Mouse (Mus musculus): ENCODE measurements around the gene Fbln2.

The Fbln2 gene

GRCm38 (mm10) chr6:91231000-91231399 is 18.7 kb downstream of the Fbln2 start:
- no peak for DNase-seq (ENCODE audit: low spot score)

- DNase-seq (ENCODE audit: low spot score): no peak
Measured at GRCm38 (mm10) chr6:91231523-91231922, 19.3 kb downstream of the Fbln2 start.

- no peak for DNase-seq (ENCODE audit: low spot score)
Measured at GRCm38 (mm10) chr6:91233011-91233410, 20.8 kb downstream of the Fbln2 start.

DNA sequence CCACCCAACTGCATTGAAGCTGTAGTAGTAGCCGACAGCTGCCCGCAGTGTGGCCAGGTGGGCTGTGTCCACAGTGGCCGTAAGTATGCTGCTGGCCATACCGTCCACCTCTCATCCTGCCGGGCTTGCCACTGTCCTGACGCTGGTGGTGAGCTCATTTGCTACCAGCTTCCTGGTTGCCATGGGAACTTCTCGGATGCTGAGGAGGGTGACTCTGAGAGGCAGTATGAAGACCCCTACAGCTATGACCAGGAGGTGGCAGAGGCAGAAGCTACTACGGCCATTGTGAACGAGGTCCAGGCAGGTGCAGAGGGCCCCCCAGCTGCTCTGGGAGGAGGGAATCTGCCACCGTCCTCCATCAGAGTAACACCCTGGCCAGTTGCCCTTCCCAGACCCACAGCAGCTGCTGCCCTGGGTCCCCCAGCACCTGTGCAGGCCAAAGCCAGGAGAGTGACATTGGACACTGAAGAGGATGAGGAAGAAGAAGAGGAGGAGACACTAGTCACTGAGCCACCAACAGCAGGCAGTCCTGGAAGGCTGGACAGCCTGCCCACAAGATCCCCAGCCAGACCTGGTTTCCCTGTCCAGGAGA is 21.3 kb downstream of the Fbln2 start:
- DNase-seq (ENCODE audit: low spot score): no peak

DNA sequence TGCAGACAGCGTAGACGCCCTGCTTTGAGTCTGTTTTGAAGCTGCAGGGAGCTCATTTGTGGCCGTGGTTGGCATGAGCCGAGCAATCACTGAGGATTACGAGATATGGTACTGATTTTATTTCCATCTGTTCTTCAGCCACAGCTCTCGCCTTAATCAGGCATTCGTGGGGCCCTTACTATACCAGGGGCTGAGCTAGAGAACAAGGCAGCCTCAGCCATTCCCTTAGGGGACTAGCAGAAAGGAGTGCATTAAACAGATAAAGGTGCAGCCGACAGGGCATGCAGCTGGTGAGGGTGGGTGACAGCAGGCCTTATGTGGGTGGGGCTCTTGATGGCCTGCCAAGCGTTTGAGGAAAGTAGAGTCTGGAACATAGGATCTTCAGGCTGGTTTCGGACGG is 23.8 kb downstream of the Fbln2 start:
- no peak for DNase-seq (ENCODE audit: low spot score)

DNA sequence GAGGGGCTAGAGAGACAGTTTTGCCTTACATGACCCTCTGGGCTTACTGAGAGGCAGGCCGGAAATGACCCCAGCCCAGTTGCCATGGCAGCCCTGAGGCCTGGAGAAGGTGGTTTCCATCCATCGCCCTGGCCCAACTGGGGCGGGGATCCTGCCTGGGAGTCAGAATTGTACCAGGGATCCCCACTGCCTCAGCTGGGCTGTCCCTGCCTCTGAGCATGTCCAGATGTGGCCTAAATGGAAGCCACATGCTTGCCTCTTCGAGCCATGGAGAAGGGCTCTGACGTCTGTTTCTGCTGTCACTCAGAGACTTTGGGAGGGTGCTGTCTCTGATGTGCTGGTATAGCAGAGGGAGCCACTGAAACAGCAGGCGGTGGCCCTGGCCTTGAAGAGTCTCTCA is 24.2 kb downstream of the Fbln2 start:
- peak; percentile 36 for DNase-seq (ENCODE audit: low spot score)

DNA sequence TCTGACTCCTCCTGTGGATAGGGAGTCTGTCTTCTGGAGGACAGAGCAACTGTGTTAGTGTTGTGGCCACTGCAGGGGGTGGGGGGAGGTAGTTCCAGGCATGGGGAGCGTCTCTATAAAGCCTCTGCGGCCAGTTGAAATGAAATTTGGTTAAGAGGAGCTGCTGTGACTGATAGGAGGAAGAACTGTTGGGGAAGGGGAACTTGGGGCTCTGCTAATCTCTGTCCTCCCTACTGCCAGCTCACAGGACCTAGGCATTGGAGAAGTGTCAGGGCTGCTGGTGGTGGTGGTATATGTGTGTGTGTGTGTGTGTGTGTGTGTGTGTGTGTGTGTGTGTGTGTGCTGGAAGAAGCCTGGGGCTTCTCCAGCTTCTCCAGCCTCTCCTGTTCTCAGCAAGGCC is 25.0 kb downstream of the Fbln2 start:
- DNase-seq (ENCODE audit: low spot score): no peak

GRCm38 (mm10) chr6:91240537-91240936 is 28.3 kb downstream of the Fbln2 start:
- DNase-seq (ENCODE audit: low spot score): no peak

GRCm38 (mm10) chr6:91240964-91241363 is 28.7 kb downstream of the Fbln2 start:
- DNase-seq (ENCODE audit: low spot score): no peak

DNA sequence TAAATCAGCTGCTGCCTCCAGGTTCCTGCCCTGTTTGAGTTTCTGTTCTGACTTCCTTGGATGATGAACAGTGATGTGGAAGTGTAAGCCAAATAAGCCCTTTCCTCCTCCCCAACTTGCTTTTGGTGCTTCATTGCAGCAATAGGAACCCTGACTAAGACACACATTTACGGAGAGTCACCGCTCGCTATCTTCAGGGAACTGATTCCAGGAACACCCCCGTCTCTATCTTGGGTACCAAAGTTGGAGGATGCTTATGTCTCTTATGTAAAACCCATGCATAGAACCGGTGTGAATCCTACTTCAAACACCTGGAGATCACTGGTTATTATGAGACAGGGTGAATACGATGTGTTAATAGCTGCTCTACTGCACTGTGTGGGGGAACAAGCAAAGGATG is 31.1 kb downstream of the Fbln2 start:
- no peak for DNase-seq (ENCODE audit: low spot score)

DNA sequence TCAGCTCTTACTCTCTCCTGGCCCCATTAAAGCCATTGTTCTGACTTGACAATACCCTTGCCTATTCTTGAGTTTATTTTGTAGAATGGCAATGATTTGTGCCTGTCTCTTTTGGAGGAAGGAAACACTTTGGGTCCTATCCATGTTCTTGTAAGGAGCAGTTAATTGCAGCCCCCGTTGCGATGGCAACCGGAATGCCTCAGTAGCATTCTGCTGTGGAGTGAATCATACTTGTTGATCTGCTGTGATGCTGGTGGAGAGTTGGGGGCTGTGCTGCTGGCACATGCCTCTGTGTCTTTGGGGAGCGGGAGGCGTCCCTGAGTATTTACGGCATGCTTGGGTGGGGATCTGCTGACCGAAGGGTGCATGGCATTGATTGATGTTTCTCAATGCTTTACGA is 32.1 kb downstream of the Fbln2 start:
- DNase-seq (ENCODE audit: low spot score): no peak

DNA sequence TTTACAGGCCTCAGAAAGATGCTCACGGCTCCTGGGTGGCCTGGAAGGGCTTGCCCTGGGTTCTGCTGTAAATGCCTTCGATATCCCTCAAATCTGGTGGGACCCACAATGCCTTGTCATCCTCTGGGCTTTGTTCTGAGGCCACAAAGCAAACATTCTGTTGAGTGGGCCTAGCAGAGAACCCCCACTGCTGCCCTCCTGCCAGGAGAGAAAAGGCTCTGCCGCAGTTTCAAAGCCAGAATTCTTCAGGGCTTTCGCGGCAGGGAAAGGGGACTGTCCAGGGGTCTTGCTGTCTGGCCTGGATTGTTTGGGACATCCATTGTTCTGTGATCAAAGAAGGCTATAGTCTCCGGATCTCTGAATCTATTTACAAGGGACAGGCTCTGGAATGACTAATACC is 33.1 kb downstream of the Fbln2 start:
- no peak for DNase-seq (ENCODE audit: low spot score)

- DNase-seq (ENCODE audit: low spot score): no peak
Measured at GRCm38 (mm10) chr6:91247343-91247742, 35.1 kb downstream of the Fbln2 start.

- DNase-seq (ENCODE audit: low spot score): no peak
Measured at GRCm38 (mm10) chr6:91248627-91249026, 36.4 kb downstream of the Fbln2 start.

DNA sequence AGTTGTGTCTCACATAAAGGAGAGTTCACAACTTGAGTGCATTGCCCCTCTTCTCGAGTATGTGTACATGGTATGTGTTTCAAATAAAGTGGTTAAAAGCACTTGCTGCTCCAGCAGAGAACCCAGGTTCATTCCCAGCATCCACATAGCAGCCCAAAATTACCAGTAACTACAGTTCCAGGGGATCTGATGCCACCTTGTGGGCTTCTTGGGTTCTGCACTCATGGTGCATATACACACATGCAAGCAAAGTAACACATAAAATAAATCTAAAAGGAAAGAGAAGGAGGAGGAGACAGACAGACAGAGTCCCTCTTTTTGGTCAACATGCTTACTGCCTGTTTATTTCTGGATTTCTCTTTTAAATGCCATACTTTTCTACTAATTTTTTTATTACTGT is 37.5 kb downstream of the Fbln2 start:
- DNase-seq (ENCODE audit: low spot score): no peak

- DNase-seq (ENCODE audit: low spot score): no peak
Measured at GRCm38 (mm10) chr6:91259440-91260120, 47.3 kb downstream of the Fbln2 start.

DNA sequence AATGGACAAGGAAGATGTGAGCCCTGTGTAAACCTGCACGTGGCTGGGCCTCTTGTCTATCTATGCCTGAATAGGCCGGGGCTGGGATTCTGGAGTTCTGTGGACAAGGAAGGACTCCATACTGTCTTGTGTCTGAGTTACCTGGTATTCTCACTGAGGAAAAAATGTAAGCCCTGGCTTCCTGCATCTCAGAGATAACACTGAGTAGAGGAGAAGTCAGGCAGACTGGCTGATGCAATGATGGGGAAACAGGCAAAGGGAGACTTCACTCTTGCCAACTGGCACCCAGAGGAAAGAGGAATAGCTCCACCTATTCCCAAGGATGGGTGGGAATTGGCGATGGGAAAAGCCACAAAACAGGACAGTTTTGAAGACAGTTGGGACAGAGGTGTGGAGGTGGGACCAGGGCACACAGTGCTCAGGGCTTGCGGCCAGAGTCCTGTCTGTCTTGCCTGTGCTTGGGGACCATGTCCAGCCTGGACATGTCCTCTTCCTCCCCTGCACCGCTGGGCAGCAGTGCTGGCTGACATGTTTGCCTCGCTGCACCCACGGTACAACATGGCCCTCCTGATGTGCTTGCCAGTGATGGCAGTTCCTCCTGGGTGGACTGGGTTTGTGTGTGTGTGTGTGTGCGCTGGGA is 48.2 kb downstream of the Fbln2 start:
- no peak for DNase-seq (ENCODE audit: low spot score)

GRCm38 (mm10) chr6:91260987-91261367 is 48.7 kb downstream of the Fbln2 start:
- DNase-seq (ENCODE audit: low spot score): no peak

- no peak for DNase-seq (ENCODE audit: low spot score)
Measured at GRCm38 (mm10) chr6:91265616-91266015, 53.4 kb downstream of the Fbln2 start.

DNA sequence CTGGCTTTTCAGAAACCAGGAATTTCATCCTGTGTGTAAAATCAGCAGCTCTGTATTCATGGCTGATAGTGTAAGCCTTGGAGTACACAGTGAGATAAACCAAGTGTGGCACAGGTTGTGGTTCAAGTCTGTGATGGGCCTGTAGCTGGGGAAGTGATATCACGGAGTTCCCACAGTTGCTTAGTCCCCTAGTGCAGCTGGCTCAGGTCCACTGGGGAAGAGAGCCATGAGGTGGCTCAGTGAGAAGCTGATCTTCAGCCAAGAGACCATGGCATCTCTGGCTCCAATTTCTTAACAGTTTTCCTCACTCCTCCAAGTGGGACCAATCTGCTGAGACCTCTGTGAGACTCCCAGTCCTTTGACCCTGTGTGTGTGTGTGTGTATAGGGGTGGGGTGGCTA is 54.4 kb downstream of the Fbln2 start:
- no peak for DNase-seq (ENCODE audit: low spot score)

- DNase-seq (ENCODE audit: low spot score): no peak
Measured at GRCm38 (mm10) chr6:91268318-91268717, 56.1 kb downstream of the Fbln2 start.

GRCm38 (mm10) chr6:91277549-91277948 is 65.3 kb downstream of the Fbln2 start:
- peak; percentile 86 for DNase-seq (ENCODE audit: low spot score)

- peak; percentile 45 for DNase-seq (ENCODE audit: low spot score)
Measured at GRCm38 (mm10) chr6:91278302-91278701, 66.0 kb downstream of the Fbln2 start.

DNA sequence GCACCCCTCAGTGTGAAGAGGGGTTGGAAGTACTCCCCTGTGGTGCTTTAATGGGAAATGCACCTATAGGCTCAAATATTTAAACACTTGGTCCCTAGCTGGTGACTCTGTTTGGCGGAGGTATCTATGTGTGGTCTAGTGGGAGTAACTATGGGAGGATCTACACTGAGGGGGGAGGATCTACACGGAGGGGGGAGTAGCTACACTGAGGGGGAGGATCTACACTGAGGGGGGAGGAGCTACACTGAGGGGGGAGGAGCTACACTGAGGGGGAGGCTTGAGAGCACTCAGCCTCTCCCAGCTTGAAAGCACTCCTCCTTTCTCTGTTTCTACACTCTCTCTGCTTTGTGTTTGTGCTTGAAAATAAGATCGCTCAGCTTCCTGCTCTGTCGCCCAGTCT is 67.2 kb downstream of the Fbln2 start:
- DNase-seq (ENCODE audit: low spot score): no peak
